Mouse (Mus musculus) erythroblast, embryonic 14.5 days (primary cell): ENCODE measurements around the gene Tmbim4.

Source experiments
- GATA1 ChIP-seq: IDR thresholded peaks from 2 replicates; pipeline ENCODE4 v1.6.1; 2012; ENCODE audit warnings: low read length, inconsistent platforms, mixed read lengths
- TAL1 ChIP-seq: IDR thresholded peaks from 3 replicates; pipeline ENCODE4 v1.6.1; 2012; ENCODE audit warnings: low read length, inconsistent platforms, mixed read lengths

- TF ChIP-seq GATA1, result no peak
- TF ChIP-seq TAL1, result no peak
Observed at GRCm38 (mm10) chr10:120231718-120232117, 30.3 kb downstream of the Tmbim4 start.
